Mouse (Mus musculus) limb, embryonic 14.5 days (tissue): ENCODE measurements around the gene Tlk2. TPM values are rescaled to one million over a fixed set of nuclear protein-coding genes. Genes with fewer than 3 reads are reported as not detected.

Experiments
- ATAC-seq: fragments of 200-750 bp; cut with Nextera tagmentation; 2 replicates; pipeline ENCODE4 v1.8.0; 2017; ENCODE audit warnings: low read depth, moderate number of reproducible peaks, moderate TSS enrichment; ENCODE audit not compliant: low FRiP score
- DNase-seq: peaks from one replicate; pipeline ENCODE4 v3.0.0-alpha.2; 2015; ENCODE audit warnings: low spot score
- H3K27ac ChIP-seq: fragments of 300-500 bp; sonication (generic); replicated peaks from 2 replicates; pipeline ENCODE4 v1.5.1; 2014; ENCODE audit warnings: low read depth, mild to moderate bottlenecking, low read length, moderate library complexity, mixed read lengths
- H3K27me3 ChIP-seq: fragments of 300-500 bp; sonication (generic); 2 replicates; pipeline ENCODE4 v1.6.1; 2014; ENCODE audit warnings: low read length, mixed read lengths; ENCODE audit not compliant: control insufficient read depth, insufficient read depth
- H3K36me3 ChIP-seq: fragments of 300-500 bp; sonication (generic); 2 replicates; pipeline ENCODE4 v1.6.1; 2014; ENCODE audit warnings: mild to moderate bottlenecking, low read length, moderate library complexity, mixed read lengths; ENCODE audit not compliant: control insufficient read depth, insufficient read depth
- H3K4me1 ChIP-seq: fragments of 300-500 bp; sonication (generic); 2 replicates; pipeline ENCODE4 v1.6.1; 2014; ENCODE audit warnings: antibody characterized with exemption, low read length, mixed read lengths; ENCODE audit not compliant: control insufficient read depth, insufficient read depth
- H3K4me2 ChIP-seq: fragments of 300-500 bp; sonication (generic); replicated peaks from 2 replicates; pipeline ENCODE4 v1.6.1; 2014; ENCODE audit warnings: low read depth, mild to moderate bottlenecking, low read length, moderate library complexity; ENCODE audit not compliant: severe bottlenecking
- H3K4me3 ChIP-seq: fragments of 300-500 bp; sonication (generic); replicated peaks from 2 replicates; pipeline ENCODE4 v1.5.1; 2014; ENCODE audit warnings: low read length
- H3K9ac ChIP-seq: fragments of 300-500 bp; sonication (generic); 2 replicates; pipeline ENCODE4 v1.6.1; 2014; ENCODE audit warnings: mild to moderate bottlenecking, low read depth, low read length, moderate library complexity; ENCODE audit not compliant: severe bottlenecking
- H3K9me3 ChIP-seq: fragments of 300-500 bp; sonication (generic); 2 replicates; pipeline ENCODE4 v1.6.1; 2016; ENCODE audit warnings: low read length; ENCODE audit not compliant: control insufficient read depth
- POLR2A ChIP-seq: fragments of 200-500 bp; IDR thresholded peaks from 2 replicates; pipeline ENCODE4 v1.8.0; 2012; ENCODE audit warnings: inconsistent platforms, mild to moderate bottlenecking, moderate library complexity, borderline replicate concordance; ENCODE audit not compliant: insufficient read depth, insufficient read length; ENCODE audit errors: extremely low read depth
- WGBS: fragments of 180-500 bp; shearing (Covaris S2); extraction: QIAGEN DNeasy Blood & Tissue Kit; methylation state at CpG from one replicate; pipeline ENCODE4 v1.1.7; 2014; 5-methylcytosine and 5-hydroxymethylcytosine counted together
- polyA plus RNA-seq, 2 experiments: library from polyadenylated mRNA; depleted of rRNA in 1 of 2; stranded (reverse) in 1 of 2; unstranded in 1 of 2; fragments of >200 nt; fragmentation: Nextera tagmentation in 1 of 2; extraction: Ambion mirVana in 1 of 2; gene quantifications; 2 replicates each; pipeline versions ENCODE4 v1.2.1 to v1.2.3; 2012 to 2014

The Tlk2 gene
- polyA plus RNA-seq, 2 experiments, result 27.8 to 49.9 TPM

- no peaks in the 10 kb centered on the region for H3K27me3 ChIP-seq
- H3K4me3 ChIP-seq, result no peak overlapping the region
- H3K4me2 ChIP-seq, result no peak overlapping the region
- H3K9me3 ChIP-seq, result no peaks in the 10 kb centered on the region
- peaks cover 20% of the 10 kb centered on the region for H3K36me3 ChIP-seq
- H3K4me1 ChIP-seq, result no peaks in the 10 kb centered on the region
- 90% methylated on average over 3 of the region's 3 CpGs for WGBS
- DNase-seq (no peak), ATAC-seq (no peak)
- TF ChIP-seq POLR2A, result no peak
- no peak overlapping the region for H3K27ac ChIP-seq
- no peak overlapping the region for H3K9ac ChIP-seq
Observed at GRCm38 (mm10) chr11:105144084-105144483, 34.5 kb upstream of the Tlk2 start.

DNA sequence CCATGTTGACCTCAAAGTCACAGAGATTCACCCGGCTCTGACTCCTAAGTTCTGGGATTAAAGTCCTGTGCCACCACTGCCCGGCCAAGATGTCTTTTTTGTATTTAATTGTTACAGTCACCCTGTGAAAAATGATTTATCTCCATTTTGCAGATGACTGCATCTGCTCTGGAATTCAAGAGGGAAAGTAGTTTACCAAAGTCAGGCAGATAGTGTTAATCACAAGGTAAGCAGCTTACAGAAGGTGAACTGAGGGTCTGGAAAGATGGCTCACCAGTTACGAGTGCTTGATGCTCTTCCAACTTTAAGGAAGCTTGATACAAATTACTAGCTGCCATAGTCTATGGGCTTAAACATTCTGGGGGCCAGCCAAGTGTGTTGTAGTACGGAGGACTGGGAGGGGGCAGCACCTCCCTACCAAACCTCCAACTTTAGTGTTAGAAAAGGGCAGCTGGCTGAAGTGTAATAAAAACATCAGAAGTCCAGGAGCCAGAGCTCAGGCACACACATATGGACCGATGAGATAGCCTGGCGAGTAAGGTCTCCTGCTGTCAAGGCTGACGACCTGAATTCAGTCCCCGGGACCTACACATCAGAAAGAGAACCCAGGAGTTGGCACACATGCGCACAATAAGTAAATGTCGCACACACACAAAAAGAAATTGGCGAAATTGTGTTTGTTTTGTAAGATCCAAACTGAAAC, 33.9 kb upstream of the Tlk2 start:
- no peak for ATAC-seq
- Histone ChIP-seq H3K4me3 (no peak overlapping the region), H3K4me2 (no peak overlapping the region), H3K27me3 (no peaks in the 10 kb centered on the region), H3K4me1 (no peaks in the 10 kb centered on the region), H3K9ac (no peak overlapping the region), H3K36me3 (peaks cover 14% of the 10 kb centered on the region), H3K9me3 (no peaks in the 10 kb centered on the region), H3K27ac (no peak overlapping the region)
- DNase-seq, result no peak
- TF ChIP-seq POLR2A, result no peak
- WGBS, result 65% methylated on average over 11 of the region's 11 CpGs

DNA sequence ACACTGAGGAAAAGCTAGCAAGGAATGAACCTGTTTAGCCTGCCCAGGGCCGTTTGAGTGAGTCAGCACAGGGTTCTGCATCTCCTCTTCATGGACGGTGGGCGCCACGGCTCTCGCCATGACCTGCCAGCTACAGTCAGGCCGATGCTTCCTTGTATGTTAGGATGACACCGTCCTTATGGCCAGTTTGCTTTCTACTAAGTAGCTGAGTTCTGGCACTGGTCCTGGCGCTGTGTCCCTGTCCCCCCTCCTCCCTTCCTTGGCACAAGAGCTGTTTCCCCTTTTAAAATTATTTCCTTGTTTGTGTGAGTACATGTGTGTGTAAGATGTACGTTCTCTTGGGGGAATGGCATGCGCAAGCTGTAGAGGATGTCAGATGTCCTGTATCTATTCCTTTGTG, 33.4 kb upstream of the Tlk2 start:
- no peak for TF ChIP-seq POLR2A
- Histone ChIP-seq H3K9ac (no peak overlapping the region), H3K4me2 (no peak overlapping the region), H3K27me3 (no peaks in the 10 kb centered on the region), H3K4me1 (no peaks in the 10 kb centered on the region), H3K4me3 (no peak overlapping the region), H3K27ac (no peak overlapping the region), H3K9me3 (no peaks in the 10 kb centered on the region), H3K36me3 (peaks cover 9% of the 10 kb centered on the region; the same call in 1 of the 2 replicates)
- ATAC-seq, result no peak
- no peak for DNase-seq
- 90% methylated on average over 10 of the region's 10 CpGs for WGBS

GRCm38 (mm10) chr11:105146593-105146992, 32.0 kb upstream of the Tlk2 start, which contains the start of gene Gm10842:
Gene Gm10842, plus strand, starts transcription at chr11:105146893.
- no peak within 1 kb of the TSS for H3K9ac ChIP-seq
- 0 out of 2 replicates have a peak, but pooled peaks cover 3% of the 10 kb centered on the region for H3K4me1 ChIP-seq
- H3K27me3 ChIP-seq, result no peaks in the 10 kb centered on the region; the same call in 1 of the 2 replicates
- ATAC-seq, result no peak
- no peak within 1 kb of the TSS for H3K27ac ChIP-seq
- no peaks in the 10 kb centered on the region for H3K9me3 ChIP-seq
- no peak for TF ChIP-seq POLR2A
- no peak for DNase-seq
- no peak within 1 kb of the TSS for H3K4me3 ChIP-seq
- H3K36me3 ChIP-seq, result no peaks in the 10 kb centered on the region
- no peak within 1 kb of the TSS for H3K4me2 ChIP-seq
- 77% methylated on average over 3 of the region's 3 CpGs for WGBS

DNA sequence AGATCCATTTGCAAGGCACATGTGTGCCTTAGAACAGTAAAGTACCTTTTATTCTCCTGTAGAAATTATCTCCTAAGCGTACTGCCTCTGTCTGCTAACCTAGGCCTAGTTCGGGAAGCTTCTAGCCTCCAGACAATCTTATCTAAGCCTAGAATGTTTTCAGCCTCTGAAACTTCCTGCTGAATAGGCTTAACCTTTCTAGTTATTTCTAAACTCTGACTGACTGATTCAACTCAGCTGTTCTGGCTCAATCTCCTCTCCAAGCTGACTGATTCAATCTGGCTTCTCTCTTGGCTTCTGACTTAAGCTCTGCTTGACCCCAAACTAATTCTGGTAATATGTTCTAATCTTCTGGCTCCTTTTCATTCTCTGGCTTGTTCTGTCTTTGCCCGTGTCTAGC, 29.3 kb upstream of the Tlk2 start:
- Histone ChIP-seq H3K9ac (no peak overlapping the region), H3K9me3 (no peaks in the 10 kb centered on the region), H3K4me2 (no peak overlapping the region), H3K27ac (no peak overlapping the region), H3K4me3 (no peak overlapping the region), H3K27me3 (no peaks in the 10 kb centered on the region; the same call in 1 of the 2 replicates), H3K4me1 (peaks cover 18% of the 10 kb centered on the region), H3K36me3 (no peaks in the 10 kb centered on the region)
- TF ChIP-seq POLR2A, result no peak
- ATAC-seq (no peak), DNase-seq (no peak)
- 76% methylated on average over 3 of the region's 3 CpGs for WGBS

GRCm38 (mm10) chr11:105149766-105150165, 28.8 kb upstream of the Tlk2 start:
- Histone ChIP-seq H3K36me3 (no peaks in the 10 kb centered on the region), H3K9ac (no peak overlapping the region), H3K27ac (no peak overlapping the region), H3K4me1 (peaks cover 18% of the 10 kb centered on the region), H3K4me3 (no peak overlapping the region), H3K27me3 (no peaks in the 10 kb centered on the region; the same call in 1 of the 2 replicates), H3K4me2 (no peak overlapping the region), H3K9me3 (no peaks in the 10 kb centered on the region)
- 92% methylated on average over 1 of the region's 1 CpGs for WGBS
- no peak for TF ChIP-seq POLR2A
- ATAC-seq, result no peak
- DNase-seq, result no peak
